Mouse (Mus musculus) embryo, embryonic 9.5 days (tissue): ENCODE results near the gene 1700018F24Rik.
"Not testable (repeated sequence)": the region's sequence is repeated elsewhere in the genome, so short reads cannot be mapped to it uniquely, and the experiment has no call there.

Experiments used
- DNase-seq: peaks from one replicate; pipeline ENCODE4 v3.0.0-alpha.2; 2017; ENCODE audit errors: extremely low spot score

Gene 1700018F24Rik

GRCm38 (mm10) chr5:145081866-145082613 lies 39.2 kb downstream of the 1700018F24Rik start:
- DNase-seq, result no peak

GRCm38 (mm10) chr5:145083201-145083600 lies 40.4 kb downstream of the 1700018F24Rik start:
- not testable (repeated sequence) for DNase-seq

GRCm38 (mm10) chr5:145083632-145084451 lies 41.1 kb downstream of the 1700018F24Rik start, which contains the start of the genes Arpc1a and Kpna7:
TSS of gene Arpc1a (plus strand) at chr5:145083830.
TSS of gene Kpna7 (minus strand) at chr5:145084030.
- peak; percentile 92 for DNase-seq

- no peak for DNase-seq
These were observed 42.0 kb downstream of the 1700018F24Rik start for GRCm38 (mm10) chr5:145084822-145085221.

GRCm38 (mm10) chr5:145088186-145088585 lies 45.4 kb downstream of the 1700018F24Rik start:
- DNase-seq, result no peak

- no peak for DNase-seq
These were observed 47.1 kb downstream of the 1700018F24Rik start for GRCm38 (mm10) chr5:145089878-145090277.
